Mouse (Mus musculus): Measurements from ENCODE around the gene Rai14.

- no peak for TF ChIP-seq MYB (IDR thresholded peaks at IDR 0.05; ENCODE audit: low read depth, low read length)
- TF ChIP-seq ZNF384 (IDR thresholded peaks at IDR 0.05; ENCODE audit: low read depth, low read length): no peak
- TF ChIP-seq SMC3 (IDR thresholded peaks at IDR 0.05; ENCODE audit: low read depth, low read length): no peak
- TF ChIP-seq NELFE (IDR thresholded peaks at IDR 0.05; ENCODE audit: low read depth, low read length): no peak
- TF ChIP-seq POLR2A (IDR thresholded peaks at IDR 0.05; ENCODE audit: control insufficient read depth in 1 of 2, insufficient read depth in 1 of 2, low read depth in 1 of 2, low read length in 2 of 2, poor library complexity in 1 of 2): no peak
- TF ChIP-seq MAZ (IDR thresholded peaks at IDR 0.05; ENCODE audit: low read depth, low read length): no peak
- no peak for TF ChIP-seq CTCF (IDR thresholded peaks at IDR 0.05 in 2 of 3, conservative IDR thresholded peaks at IDR 0.05 in 1 of 3; ENCODE audit: control insufficient read depth in 1 of 3, insufficient read depth in 1 of 3, low read depth in 2 of 3, low read length in 3 of 3, poor library complexity in 1 of 3, severe bottlenecking in 1 of 3)
Observed at GRCm38 (mm10) chr15:10656146-10656545, 58.3 kb downstream of the Rai14 start.

All from MEL (cell line).